Mouse (Mus musculus): ENCODE data around the gene Pla2g3. TPM values are rescaled to one million over a fixed set of nuclear protein-coding genes. Genes with fewer than 3 reads are reported as not detected.

The Pla2g3 gene
- under 1 TPM; 0.25 to 0.78 TPM for polyA plus RNA-seq (2017; shearing (Covaris generic))

DNA sequence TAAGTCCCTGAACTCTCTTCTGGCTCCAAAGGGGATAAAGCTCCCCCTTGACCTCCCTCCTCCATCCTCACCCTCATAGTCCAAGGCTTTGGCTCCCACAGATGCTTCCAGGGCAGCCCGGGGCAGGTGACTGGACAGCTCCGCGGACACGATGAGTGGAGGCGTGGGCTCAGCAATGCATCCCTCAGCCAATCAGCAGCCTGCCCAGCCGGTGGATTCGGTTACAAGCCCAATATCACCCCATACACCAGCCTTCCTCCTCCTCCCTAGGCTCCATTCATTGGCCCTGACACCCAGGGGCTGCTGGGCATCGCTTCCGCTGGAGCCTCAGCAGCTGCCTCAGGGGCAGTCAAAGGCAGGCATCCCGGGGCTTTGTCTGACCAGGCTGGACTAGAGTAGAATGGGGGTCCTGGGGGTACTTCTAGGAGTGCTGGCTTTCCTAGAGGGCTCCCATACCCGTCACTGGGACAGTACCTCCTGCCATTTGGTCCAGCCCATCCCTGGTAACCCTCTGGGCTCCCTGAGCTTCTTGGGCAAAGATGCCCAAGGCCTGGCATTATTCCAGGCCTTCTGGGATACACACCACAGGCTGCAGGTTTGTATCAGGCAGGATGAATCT lies at the start of gene Pla2g3:
Gene Pla2g3 (plus strand): TSS at position 333 of the 619 bp plus-strand sequence.

GRCm38 (mm10) chr11:3452167-3452639 lies 35.9 kb upstream of the Pla2g3 start, which contains the start of gene Rnf185:
Gene Rnf185 (minus strand): TSS chr11:3452363.

GRCm38 (mm10) chr11:3514529-3515054 lies 26.5 kb downstream of the Pla2g3 start, which contains the start of gene Selenom:
Gene Selenom (plus strand): TSS chr11:3514684.

GRCm38 (mm10) chr11:3540451-3541085 lies 52.5 kb downstream of the Pla2g3 start, which contains the start of gene Smtn:
Gene Smtn (minus strand): TSS chr11:3540612.

Other genes with a start within 250 kb of the Pla2g3 start
- gene Drg1, start 221.9 kb upstream of the Pla2g3 start, polyA plus RNA-seq (2017; shearing (Covaris generic)), result 100 to 1,000 TPM; 151 to 161 TPM
- 10 to 100 TPM; 42.9 to 47.2 TPM for gene Patz1, start 199.4 kb upstream of the Pla2g3 start, polyA plus RNA-seq (2017; shearing (Covaris generic))
- gene Pik3ip1, start 157.9 kb upstream of the Pla2g3 start, polyA plus RNA-seq (2017; shearing (Covaris generic)), result 100 to 1,000 TPM; 136 to 186 TPM
- 100 to 1,000 TPM in 1 of 2 experiments, 10 to 100 TPM in 1; 96.5 to 112 TPM for gene Limk2, start 79.1 kb upstream of the Pla2g3 start, polyA plus RNA-seq (2017; shearing (Covaris generic))
- gene Rnf185, start 35.9 kb upstream of the Pla2g3 start, polyA plus RNA-seq (2017; shearing (Covaris generic)), result 10 to 100 TPM; 24.8 to 29.1 TPM
- gene Inpp5j, start 16.5 kb downstream of the Pla2g3 start, polyA plus RNA-seq (2017; shearing (Covaris generic)), result 1 to 10 TPM in 1 of 2 experiments, not detected in 1; 1.0 TPM
- 1 to 10 TPM; 3.3 to 6.9 TPM for gene Selenom, start 26.4 kb downstream of the Pla2g3 start, polyA plus RNA-seq (2017; shearing (Covaris generic))
- gene Smtn, start 52.3 kb downstream of the Pla2g3 start, polyA plus RNA-seq (2017; shearing (Covaris generic)), result 1 to 10 TPM in 1 of 2 experiments, under 1 TPM in 1; 0.12 to 2.0 TPM
- gene Morc2a, start 160.9 kb downstream of the Pla2g3 start, polyA plus RNA-seq (2017; shearing (Covaris generic)), result 10 to 100 TPM; 26.4 to 27.4 TPM

Measured in inflammation-experienced regulatory T-cells (primary cell).